Mouse (Mus musculus) bone marrow macrophage, adult 2 months (primary cell): Measurements from ENCODE around the gene Cadps2.

Experiments used
- CTCF ChIP-seq: IDR thresholded peaks from 2 replicates; pipeline ENCODE4 v1.5.1; 2012; ENCODE audit warnings: low read depth, mild to moderate bottlenecking, low read length, moderate library complexity
- POLR2A ChIP-seq: IDR thresholded peaks from 2 replicates; pipeline ENCODE4 v1.6.1; 2012; ENCODE audit warnings: mild to moderate bottlenecking, low read depth, low read length, borderline replicate concordance

DNA sequence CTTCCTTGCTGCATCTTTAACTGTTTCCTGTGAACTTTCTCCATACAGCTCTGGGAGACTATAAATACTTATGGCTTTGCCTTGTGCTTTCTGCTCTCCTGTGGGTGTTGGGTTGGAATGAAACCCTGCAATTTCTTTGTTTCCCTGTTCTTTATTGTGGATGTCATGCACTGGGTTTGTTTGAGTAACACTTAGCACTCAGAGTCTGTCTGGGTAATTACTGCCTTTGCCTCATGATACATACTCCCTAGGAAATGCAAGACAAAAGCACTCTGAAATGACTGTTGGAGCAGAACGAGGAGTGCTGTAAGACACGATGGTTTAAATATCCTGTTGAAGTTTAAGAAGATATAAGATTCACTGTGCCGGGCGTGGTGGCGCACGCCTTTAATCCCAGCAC lies 533.2 kb downstream of the Cadps2 start:
- TF ChIP-seq POLR2A: no peak
- no peak for TF ChIP-seq CTCF
